Mouse (Mus musculus): ENCODE measurements around the gene Spock1. TPM values are rescaled to one million over a fixed set of nuclear protein-coding genes. Genes with fewer than 3 reads are reported as not detected.

Spock1 gene
- polyA plus RNA-seq, 1 experiment from 2014 or later, result 0.24 TPM

DNA sequence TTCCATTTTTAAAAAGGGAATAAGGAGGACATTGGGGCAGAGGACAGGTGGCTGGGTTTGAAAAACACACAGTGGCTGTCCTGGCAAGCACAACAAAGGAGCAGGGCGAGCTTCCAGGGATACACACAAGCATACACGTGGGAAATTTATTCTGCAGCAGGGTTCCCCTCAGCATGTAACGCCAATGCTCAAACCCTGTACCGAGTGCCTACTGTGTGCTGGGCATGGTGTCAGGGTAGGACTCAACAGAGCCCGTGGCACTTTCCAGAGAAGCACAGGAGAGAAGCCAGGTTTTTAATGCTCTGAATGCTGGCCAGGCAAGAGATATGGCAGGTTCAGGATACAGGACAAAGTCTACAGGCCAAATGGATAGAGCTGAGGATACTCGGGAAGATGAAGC lies 101.8 kb downstream of the Spock1 start:
- H3K36me3 ChIP-seq, result no peaks in the 10 kb centered on the region
- H3K4me3 ChIP-seq (replicated peaks), result no peak overlapping the region
- DNase-seq (no peak), ATAC-seq (ENCODE audit: low read depth) (no peak)
- H3K9ac ChIP-seq, result no peak overlapping the region
- no peaks in the 10 kb centered on the region for H3K27me3 ChIP-seq
- no peak overlapping the region for H3K27ac ChIP-seq
- WGBS (ENCODE audit: insufficient replicate concordance), result 66% methylated on average over 6 of the region's 6 CpGs
- no peak overlapping the region for H3K4me2 ChIP-seq
- no peaks in the 10 kb centered on the region for H3K9me3 ChIP-seq (replicated peaks)
- no peaks in the 10 kb centered on the region for H3K4me1 ChIP-seq (replicated peaks)

DNA sequence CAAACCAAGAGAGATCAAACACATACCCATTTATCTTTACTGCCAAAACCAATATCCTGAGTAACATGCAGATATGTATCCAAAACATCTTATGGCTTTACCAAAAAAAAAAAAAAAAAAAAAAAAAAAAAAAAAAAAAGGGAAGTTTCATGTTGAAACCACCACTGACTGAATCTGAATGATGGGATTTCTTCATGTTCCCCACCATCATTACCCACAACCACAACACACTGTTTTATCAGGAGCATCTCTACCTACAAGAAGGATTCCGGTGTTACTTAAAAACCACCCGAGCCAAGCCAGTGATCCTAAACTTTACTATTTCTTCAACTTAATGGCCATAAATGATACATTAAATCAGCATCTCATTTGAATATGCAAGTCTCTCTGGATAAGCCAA lies 109.5 kb downstream of the Spock1 start:
- Histone ChIP-seq H3K9ac (no peak overlapping the region), H3K4me2 (no peak overlapping the region), H3K4me1 (replicated peaks) (no peaks in the 10 kb centered on the region), H3K36me3 (no peaks in the 10 kb centered on the region), H3K9me3 (replicated peaks) (no peaks in the 10 kb centered on the region), H3K27ac (no peak overlapping the region), H3K27me3 (no peaks in the 10 kb centered on the region), H3K4me3 (replicated peaks) (no peak overlapping the region)
- 35% methylated on average over 2 of the region's 2 CpGs for WGBS (ENCODE audit: insufficient replicate concordance)
- ATAC-seq (ENCODE audit: low read depth), result no peak
- no peak for DNase-seq

DNA sequence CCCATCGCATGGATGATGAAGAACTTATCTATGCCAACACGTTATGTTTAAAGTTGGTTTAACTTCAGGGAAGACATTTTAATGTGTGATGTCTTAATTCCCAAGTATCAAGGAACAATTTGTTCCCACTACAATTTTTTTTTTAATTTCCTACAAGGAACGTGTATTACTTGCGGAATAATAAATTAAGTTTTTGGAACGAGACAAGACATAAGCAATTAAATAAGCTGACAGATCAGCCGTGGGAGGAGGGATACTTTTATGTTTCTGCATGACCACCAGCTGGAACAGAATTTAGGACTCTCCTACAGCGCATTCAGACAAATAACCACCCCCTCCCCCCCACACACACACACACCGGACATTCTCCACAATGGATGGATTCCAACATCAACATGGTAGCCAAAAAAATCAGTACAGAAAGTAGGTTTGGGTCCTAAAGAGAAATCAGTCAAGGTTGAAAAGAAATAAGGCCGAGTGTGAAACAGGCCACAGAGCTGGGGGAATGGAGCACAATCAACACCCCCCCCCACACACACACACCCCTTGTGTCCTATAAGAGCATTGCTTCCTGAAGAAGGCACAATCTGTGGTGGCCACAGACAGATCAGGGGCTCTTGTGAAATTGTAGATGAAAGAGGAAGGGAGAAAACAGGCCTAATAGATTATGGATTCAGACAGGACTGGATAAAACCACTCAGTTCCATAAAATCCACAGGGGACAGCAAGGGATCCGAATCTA lies 111.0 kb downstream of the Spock1 start:
- Histone ChIP-seq H3K27me3 (no peaks in the 10 kb centered on the region), H3K4me1 (replicated peaks) (no peaks in the 10 kb centered on the region), H3K36me3 (no peaks in the 10 kb centered on the region), H3K27ac (no peak overlapping the region), H3K4me3 (replicated peaks) (no peak overlapping the region), H3K9ac (no peak overlapping the region), H3K9me3 (replicated peaks) (no peaks in the 10 kb centered on the region), H3K4me2 (no peak overlapping the region)
- DNase-seq (no peak), ATAC-seq (ENCODE audit: low read depth) (no peak)
- WGBS (ENCODE audit: insufficient replicate concordance), result 66% methylated on average over 10 of the region's 10 CpGs

- Histone ChIP-seq H3K9ac (no peak overlapping the region), H3K4me3 (replicated peaks) (no peak overlapping the region), H3K27ac (no peak overlapping the region), H3K36me3 (no peaks in the 10 kb centered on the region), H3K9me3 (replicated peaks) (no peaks in the 10 kb centered on the region), H3K4me1 (replicated peaks) (no peaks in the 10 kb centered on the region), H3K4me2 (no peak overlapping the region), H3K27me3 (no peaks in the 10 kb centered on the region)
- WGBS (ENCODE audit: insufficient replicate concordance), result 61% methylated on average over 12 of the region's 12 CpGs
- ATAC-seq (ENCODE audit: low read depth), result no peak
- DNase-seq, result no peak
Observed at GRCm38 (mm10) chr13:57793643-57794240, 114.4 kb downstream of the Spock1 start.

DNA sequence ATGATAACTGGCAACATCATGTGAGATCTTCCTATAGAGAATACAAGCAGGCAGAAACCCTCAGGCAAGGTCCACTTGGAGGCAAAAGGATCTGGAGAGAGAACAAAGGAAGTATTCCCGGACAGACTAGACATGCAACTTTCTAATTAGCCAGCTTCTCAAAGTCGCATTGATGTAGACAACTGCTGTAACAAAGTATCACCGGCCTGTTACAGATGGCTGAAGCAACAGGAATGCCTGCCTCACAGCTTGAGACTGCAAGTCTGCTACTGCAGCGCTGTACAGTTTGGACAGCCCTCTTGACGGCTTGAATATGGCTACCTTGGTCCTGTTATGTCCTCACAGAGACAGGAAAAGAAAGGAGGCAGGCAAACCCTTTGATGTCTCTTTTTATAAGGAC lies 118.3 kb downstream of the Spock1 start:
- ATAC-seq (ENCODE audit: low read depth), result no peak
- 57% methylated on average over 5 of the region's 5 CpGs for WGBS (ENCODE audit: insufficient replicate concordance)

DNA sequence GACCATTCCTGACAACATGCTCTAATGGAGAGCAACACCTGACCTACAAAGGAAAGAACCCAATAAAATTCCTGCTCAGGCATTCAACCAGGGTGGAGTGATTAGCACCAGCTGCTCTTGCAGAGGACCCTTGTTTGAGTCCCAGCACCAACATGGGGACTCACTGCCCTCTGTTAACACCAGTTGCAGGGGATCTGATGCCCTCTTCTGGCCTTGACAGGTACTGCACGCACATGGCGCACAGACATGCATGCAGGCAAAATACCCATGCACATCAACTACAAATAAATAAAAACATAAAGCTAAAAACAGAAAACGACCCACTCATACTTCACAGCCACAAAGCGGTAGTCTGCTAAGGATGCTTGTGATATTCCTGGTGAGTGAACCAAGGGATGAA lies 119.8 kb downstream of the Spock1 start:
- Histone ChIP-seq H3K27me3 (no peaks in the 10 kb centered on the region), H3K4me1 (replicated peaks) (no peaks in the 10 kb centered on the region), H3K4me3 (replicated peaks) (no peak overlapping the region), H3K9ac (no peak overlapping the region), H3K27ac (no peak overlapping the region), H3K9me3 (replicated peaks) (no peaks in the 10 kb centered on the region; the same call in 1 of the 2 replicates), H3K36me3 (no peaks in the 10 kb centered on the region), H3K4me2 (no peak overlapping the region)
- WGBS (ENCODE audit: insufficient replicate concordance), result 69% methylated on average over 4 of the region's 4 CpGs
- DNase-seq (no peak), ATAC-seq (ENCODE audit: low read depth) (no peak)

More for the DNA sequence above, 118.3 kb downstream of the Spock1 start:
- Histone ChIP-seq H3K4me1 (replicated peaks) (no peaks in the 10 kb centered on the region), H3K9me3 (replicated peaks) (no peaks in the 10 kb centered on the region; the same call in 1 of the 2 replicates), H3K27me3 (no peaks in the 10 kb centered on the region), H3K27ac (no peak overlapping the region), H3K4me2 (no peak overlapping the region), H3K9ac (no peak overlapping the region), H3K4me3 (replicated peaks) (no peak overlapping the region), H3K36me3 (no peaks in the 10 kb centered on the region)
- no peak for DNase-seq

GRCm38 (mm10) chr13:57786278-57786677 lies 121.9 kb downstream of the Spock1 start:
- Histone ChIP-seq H3K4me3 (replicated peaks) (no peak overlapping the region), H3K9me3 (replicated peaks) (no peaks in the 10 kb centered on the region; the same call in 1 of the 2 replicates), H3K9ac (no peak overlapping the region), H3K27me3 (no peaks in the 10 kb centered on the region), H3K4me2 (no peak overlapping the region), H3K27ac (no peak overlapping the region), H3K4me1 (replicated peaks) (no peaks in the 10 kb centered on the region), H3K36me3 (no peaks in the 10 kb centered on the region)
- 62% methylated on average over 8 of the region's 8 CpGs for WGBS (ENCODE audit: insufficient replicate concordance)
- no peak for DNase-seq
- no peak for ATAC-seq (ENCODE audit: low read depth)

DNA sequence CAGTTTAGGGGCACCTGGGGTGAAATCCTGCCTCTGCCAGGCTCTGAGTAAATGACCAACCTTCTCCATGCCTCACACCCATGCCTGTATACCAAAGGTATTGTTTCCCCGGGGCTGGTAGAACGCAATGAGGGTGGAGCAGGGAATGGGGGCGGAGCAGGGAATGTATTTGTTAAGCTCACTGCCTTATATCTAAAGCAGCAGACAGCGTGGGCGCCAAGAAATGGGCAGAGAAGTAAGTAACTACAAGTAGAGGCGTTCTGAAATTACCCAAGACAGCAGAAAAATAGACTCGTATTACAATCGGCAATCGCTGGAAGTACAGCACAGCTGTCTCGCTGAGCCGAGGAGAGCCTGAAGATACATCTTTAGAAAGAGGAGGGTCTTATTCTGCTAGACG lies 125.2 kb downstream of the Spock1 start:
- WGBS (ENCODE audit: insufficient replicate concordance), result 66% methylated on average over 12 of the region's 12 CpGs
- peaks cover 9% of the 10 kb centered on the region; the same call in 1 of the 2 replicates for H3K9me3 ChIP-seq (replicated peaks)
- H3K4me3 ChIP-seq (replicated peaks), result no peak overlapping the region
- no peaks in the 10 kb centered on the region for H3K4me1 ChIP-seq (replicated peaks)
- no peak overlapping the region for H3K4me2 ChIP-seq
- no peak overlapping the region for H3K27ac ChIP-seq
- no peak for DNase-seq
- no peaks in the 10 kb centered on the region for H3K27me3 ChIP-seq
- no peak for ATAC-seq (ENCODE audit: low read depth)
- H3K9ac ChIP-seq, result no peak overlapping the region
- no peaks in the 10 kb centered on the region for H3K36me3 ChIP-seq

GRCm38 (mm10) chr13:57782107-57782561 lies 126.0 kb downstream of the Spock1 start:
- WGBS (ENCODE audit: insufficient replicate concordance), result 67% methylated on average over 6 of the region's 6 CpGs
- H3K27ac ChIP-seq, result no peak overlapping the region
- no peaks in the 10 kb centered on the region for H3K27me3 ChIP-seq
- H3K9ac ChIP-seq, result no peak overlapping the region
- no peak for ATAC-seq (ENCODE audit: low read depth)
- peaks cover 9% of the 10 kb centered on the region; the same call in 1 of the 2 replicates for H3K9me3 ChIP-seq (replicated peaks)
- H3K4me2 ChIP-seq, result no peak overlapping the region
- H3K4me3 ChIP-seq (replicated peaks), result no peak overlapping the region
- no peak for DNase-seq
- H3K36me3 ChIP-seq, result no peaks in the 10 kb centered on the region
- no peaks in the 10 kb centered on the region for H3K4me1 ChIP-seq (replicated peaks)

- Histone ChIP-seq H3K9me3 (replicated peaks) (peaks cover 9% of the 10 kb centered on the region; the same call in 1 of the 2 replicates), H3K36me3 (no peaks in the 10 kb centered on the region), H3K4me3 (replicated peaks) (no peak overlapping the region), H3K27ac (no peak overlapping the region), H3K27me3 (no peaks in the 10 kb centered on the region), H3K9ac (no peak overlapping the region), H3K4me2 (no peak overlapping the region), H3K4me1 (replicated peaks) (no peaks in the 10 kb centered on the region)
- DNase-seq (no peak), ATAC-seq (ENCODE audit: low read depth) (no peak)
- WGBS (ENCODE audit: insufficient replicate concordance), result 72% methylated on average over 4 of the region's 4 CpGs
Observed at GRCm38 (mm10) chr13:57779146-57779545, 129.0 kb downstream of the Spock1 start.

GRCm38 (mm10) chr13:57778524-57778923 lies 129.6 kb downstream of the Spock1 start:
- Histone ChIP-seq H3K9me3 (replicated peaks) (peaks cover 9% of the 10 kb centered on the region; the same call in 1 of the 2 replicates), H3K27me3 (no peaks in the 10 kb centered on the region), H3K4me3 (replicated peaks) (no peak overlapping the region), H3K36me3 (no peaks in the 10 kb centered on the region), H3K27ac (no peak overlapping the region), H3K4me1 (replicated peaks) (no peaks in the 10 kb centered on the region), H3K9ac (no peak overlapping the region), H3K4me2 (no peak overlapping the region)
- WGBS (ENCODE audit: insufficient replicate concordance), result 54% methylated on average over 3 of the region's 3 CpGs
- ATAC-seq (ENCODE audit: low read depth) (no peak), DNase-seq (no peak)

DNA sequence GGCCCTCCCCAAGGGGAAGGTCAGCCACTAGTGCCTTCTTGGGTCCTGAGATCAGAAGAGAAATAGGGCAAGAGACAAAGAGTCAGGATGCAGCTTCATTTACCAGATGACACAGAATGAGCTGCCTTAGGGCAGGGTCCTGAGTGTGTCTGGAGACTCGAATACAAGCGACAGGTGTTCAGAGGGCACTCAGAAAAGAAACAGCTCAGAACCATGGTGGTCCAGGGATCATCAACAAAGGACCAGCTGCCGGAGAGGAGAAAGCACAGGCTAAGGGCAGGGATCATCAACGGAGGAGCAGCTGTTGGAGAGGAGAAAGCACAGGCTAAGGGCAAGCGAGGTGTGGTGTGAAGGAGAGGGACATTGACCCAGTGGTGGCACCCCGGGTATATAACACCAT lies 136.1 kb downstream of the Spock1 start:
- Histone ChIP-seq H3K4me3 (replicated peaks) (no peak overlapping the region), H3K4me2 (no peak overlapping the region), H3K27ac (no peak overlapping the region), H3K9me3 (replicated peaks) (peaks cover 3% of the 10 kb centered on the region; the same call in 1 of the 2 replicates), H3K27me3 (no peaks in the 10 kb centered on the region), H3K4me1 (replicated peaks) (no peaks in the 10 kb centered on the region), H3K9ac (no peak overlapping the region), H3K36me3 (no peaks in the 10 kb centered on the region)
- DNase-seq (no peak), ATAC-seq (ENCODE audit: low read depth) (no peak)
- WGBS (ENCODE audit: insufficient replicate concordance), result 61% methylated on average over 6 of the region's 6 CpGs

Data from liver, embryonic 13.5 days (tissue).